Mouse (Mus musculus) hindbrain, embryonic 14.5 days (tissue): Measurements from ENCODE around the gene Prm3. TPM values are rescaled to one million over a fixed set of nuclear protein-coding genes. Genes with fewer than 3 reads are reported as not detected.
"Not testable (repeated sequence)": the region's sequence is repeated elsewhere in the genome, so short reads cannot be mapped to it uniquely, and the experiment has no call there.

Experiments used
- ATAC-seq: fragments of 200-750 bp; cut with Nextera tagmentation; 2 replicates; pipeline ENCODE4 v1.8.0; 2017; ENCODE audit warnings: moderate number of reproducible peaks, mild to moderate bottlenecking, moderate TSS enrichment, moderate library complexity; ENCODE audit not compliant: low FRiP score
- DNase-seq: peaks from one replicate; pipeline ENCODE4 v3.0.0-alpha.2; 2015; ENCODE audit warnings: low spot score
- H3K27ac ChIP-seq: fragments of 300-500 bp; sonication (generic); 2 replicates; pipeline ENCODE4 v1.5.1; 2014; ENCODE audit warnings: mild to moderate bottlenecking, moderate library complexity
- H3K27me3 ChIP-seq: fragments of 300-500 bp; sonication (generic); 2 replicates; pipeline ENCODE4 v1.6.1; 2014; ENCODE audit warnings: mild to moderate bottlenecking, low read length, mixed read lengths; ENCODE audit not compliant: control insufficient read depth, insufficient read depth
- H3K36me3 ChIP-seq: fragments of 300-500 bp; sonication (generic); replicated peaks from 2 replicates; pipeline ENCODE4 v1.6.1; 2014; ENCODE audit not compliant: control insufficient read depth, insufficient read depth
- H3K4me1 ChIP-seq: fragments of 300-500 bp; sonication (generic); replicated peaks from 2 replicates; pipeline ENCODE4 v1.6.1; 2014; ENCODE audit warnings: antibody characterized with exemption, low read length, mixed read lengths; ENCODE audit not compliant: control insufficient read depth, insufficient read depth
- H3K4me2 ChIP-seq: fragments of 300-500 bp; sonication (generic); replicated peaks from 2 replicates; pipeline ENCODE4 v1.6.1; 2014; ENCODE audit warnings: mild to moderate bottlenecking, moderate library complexity
- H3K4me3 ChIP-seq: fragments of 300-500 bp; sonication (generic); replicated peaks from 2 replicates; pipeline ENCODE4 v1.5.1; 2014; ENCODE audit warnings: mild to moderate bottlenecking, low read length
- H3K9ac ChIP-seq: fragments of 300-500 bp; sonication (generic); 2 replicates; pipeline ENCODE4 v1.6.1; 2014
- H3K9me3 ChIP-seq: fragments of 300-500 bp; sonication (generic); 2 replicates; pipeline ENCODE4 v1.6.1; 2016; ENCODE audit warnings: low read length; ENCODE audit not compliant: control insufficient read depth
- WGBS: fragments of 180-500 bp; shearing (Covaris S2); extraction: QIAGEN DNeasy Blood & Tissue Kit; methylation state at CpG from one replicate; pipeline ENCODE4 v1.1.7; 2014; 5-methylcytosine and 5-hydroxymethylcytosine counted together
- polyA plus RNA-seq: library from polyadenylated mRNA; unstranded; fragments of >200 nt; fragmentation: Nextera tagmentation; extraction: Ambion mirVana; gene quantifications from 2 replicates; pipeline ENCODE4 v1.2.1, GENCODE M21; 2014

Prm3 gene
- polyA plus RNA-seq, 1 experiment from 2014 or later = not detected

- no peaks in the 10 kb centered on the region for H3K4me1 ChIP-seq
- WGBS = 87% methylated on average over 2 of the region's 2 CpGs
- H3K4me3 ChIP-seq = no peak within 1 kb of the TSS
- no peak within 1 kb of the TSS for H3K4me2 ChIP-seq
- DNase-seq (no peak), ATAC-seq (no peak)
- no peaks in the 10 kb centered on the region for H3K27me3 ChIP-seq
- no peak within 1 kb of the TSS for H3K9ac ChIP-seq
- no peaks in the 10 kb centered on the region for H3K9me3 ChIP-seq
- no peaks in the 10 kb centered on the region for H3K36me3 ChIP-seq
- no peak within 1 kb of the TSS for H3K27ac ChIP-seq
Measured at GRCm38 (mm10) chr16:10812865-10813371, 22.2 kb upstream of the Prm3 start, which contains the start of gene Gm11172. Gm11172 (plus strand) TSS chr16:10812915.

- ATAC-seq (no peak), DNase-seq (no peak)
- no peaks in the 10 kb centered on the region for H3K27me3 ChIP-seq
- H3K36me3 ChIP-seq = no peaks in the 10 kb centered on the region
- H3K4me1 ChIP-seq = no peaks in the 10 kb centered on the region
- H3K9ac ChIP-seq = no peak overlapping the region
- no peak overlapping the region for H3K27ac ChIP-seq
- no peak overlapping the region for H3K4me2 ChIP-seq
- no peak overlapping the region for H3K4me3 ChIP-seq
- H3K9me3 ChIP-seq = no peaks in the 10 kb centered on the region
- WGBS = 88% methylated on average over 1 of the region's 1 CpGs
Measured at GRCm38 (mm10) chr16:10810376-10810775, 19.7 kb upstream of the Prm3 start.

GRCm38 (mm10) chr16:10805789-10806527, 15.2 kb upstream of the Prm3 start, which contains the start of gene Prm1:
Prm1 (minus strand) TSS chr16:10805839.
- Histone ChIP-seq H3K9ac (no peak within 1 kb of the TSS), H3K36me3 (no peaks in the 10 kb centered on the region), H3K27me3 (no peaks in the 10 kb centered on the region), H3K4me2 (no peak within 1 kb of the TSS), H3K4me3 (no peak within 1 kb of the TSS), H3K27ac (no peak within 1 kb of the TSS), H3K4me1 (no peaks in the 10 kb centered on the region), H3K9me3 (no peaks in the 10 kb centered on the region)
- DNase-seq (no peak), ATAC-seq (no peak)
- WGBS = 78% methylated on average over 10 of the region's 10 CpGs

GRCm38 (mm10) chr16:10802420-10802819, 11.7 kb upstream of the Prm3 start:
- not testable (repeated sequence) for H3K4me1 ChIP-seq, H3K36me3 ChIP-seq, H3K9ac ChIP-seq, ATAC-seq, H3K4me2 ChIP-seq, DNase-seq, H3K27ac ChIP-seq, H3K4me3 ChIP-seq, H3K9me3 ChIP-seq, H3K27me3 ChIP-seq
- 93% methylated on average over 3 of the region's 3 CpGs for WGBS

GRCm38 (mm10) chr16:10796034-10796433, 5.3 kb upstream of the Prm3 start, which contains the start of gene Prm2:
Prm2 (minus strand) TSS chr16:10796134.
- ATAC-seq (no peak), DNase-seq (no peak)
- Histone ChIP-seq H3K27ac (no peak within 1 kb of the TSS), H3K4me3 (no peak within 1 kb of the TSS), H3K36me3 (no peaks in the 10 kb centered on the region), H3K4me2 (no peak within 1 kb of the TSS), H3K9ac (no peak within 1 kb of the TSS), H3K27me3 (peaks cover 6% of the 10 kb centered on the region; the same call in 1 of the 2 replicates), H3K9me3 (no peaks in the 10 kb centered on the region), H3K4me1 (no peaks in the 10 kb centered on the region)
- WGBS = 84% methylated on average over 6 of the region's 6 CpGs

- Histone ChIP-seq H3K4me3 (no peak overlapping the region), H3K36me3 (no peaks in the 10 kb centered on the region), H3K27ac (no peak overlapping the region), H3K9me3 (no peaks in the 10 kb centered on the region), H3K27me3 (peaks cover 8% of the 10 kb centered on the region), H3K4me2 (no peak overlapping the region), H3K9ac (no peak overlapping the region), H3K4me1 (peaks cover 11% of the 10 kb centered on the region)
- 65% methylated on average over 4 of the region's 4 CpGs for WGBS
- DNase-seq (no peak), ATAC-seq (no peak)
Measured at GRCm38 (mm10) chr16:10788866-10789265, 1.8 kb downstream of the Prm3 start.

- Histone ChIP-seq H3K27ac (no peak within 1 kb of the TSS), H3K36me3 (no peaks in the 10 kb centered on the region), H3K4me1 (peaks cover 17% of the 10 kb centered on the region), H3K9ac (no peak within 1 kb of the TSS), H3K4me2 (no peak within 1 kb of the TSS), H3K4me3 (no peak within 1 kb of the TSS), H3K9me3 (no peaks in the 10 kb centered on the region), H3K27me3 (peaks cover 14% of the 10 kb centered on the region)
- WGBS = 58% methylated on average over 16 of the region's 16 CpGs
- no peak for ATAC-seq
- no peak for DNase-seq
Measured at GRCm38 (mm10) chr16:10788271-10788670, 2.4 kb downstream of the Prm3 start, which contains the start of gene Tnp2. Tnp2 (minus strand) TSS chr16:10788660.

GRCm38 (mm10) chr16:10787548-10788058, 3.1 kb downstream of the Prm3 start:
- peaks cover 21% of the 10 kb centered on the region for H3K27me3 ChIP-seq
- no peaks in the 10 kb centered on the region for H3K9me3 ChIP-seq
- WGBS = 80% methylated on average over 7 of the region's 7 CpGs
- DNase-seq = no peak
- H3K4me1 ChIP-seq = peaks cover 20% of the 10 kb centered on the region
- H3K4me2 ChIP-seq = no peak overlapping the region
- no peak for ATAC-seq
- H3K4me3 ChIP-seq = no peak overlapping the region
- no peak overlapping the region for H3K27ac ChIP-seq
- no peak overlapping the region for H3K9ac ChIP-seq
- H3K36me3 ChIP-seq = no peaks in the 10 kb centered on the region

- no peaks in the 10 kb centered on the region for H3K9me3 ChIP-seq
- peak overlapping the region; percentile 97 for H3K4me2 ChIP-seq
- H3K36me3 ChIP-seq = no peaks in the 10 kb centered on the region
- DNase-seq (no peak), ATAC-seq (no peak)
- WGBS = 61% methylated on average over 4 of the region's 4 CpGs
- no peak overlapping the region for H3K9ac ChIP-seq
- peaks cover 22% of the 10 kb centered on the region for H3K27me3 ChIP-seq
- H3K4me3 ChIP-seq = no peak overlapping the region
- H3K27ac ChIP-seq = peak overlapping the region; percentile 85; the same call in 1 of the 2 replicates
- peaks cover 26% of the 10 kb centered on the region for H3K4me1 ChIP-seq
Measured at GRCm38 (mm10) chr16:10786782-10787547, 3.7 kb downstream of the Prm3 start.
